Mouse (Mus musculus) A20 (cell line): ENCODE measurements around the gene Cela2a.

Experiments used
- DNase-seq: peaks from one replicate; pipeline ENCODE4 v3.0.0-alpha.2; 2011; ENCODE audit warnings: low read depth, low spot score

The Cela2a gene

GRCm38 (mm10) chr4:141826060-141826459 lies at the start of gene Cela2a:
Gene Cela2a (minus strand): TSS chr4:141826160.
- DNase-seq: no peak

DNA sequence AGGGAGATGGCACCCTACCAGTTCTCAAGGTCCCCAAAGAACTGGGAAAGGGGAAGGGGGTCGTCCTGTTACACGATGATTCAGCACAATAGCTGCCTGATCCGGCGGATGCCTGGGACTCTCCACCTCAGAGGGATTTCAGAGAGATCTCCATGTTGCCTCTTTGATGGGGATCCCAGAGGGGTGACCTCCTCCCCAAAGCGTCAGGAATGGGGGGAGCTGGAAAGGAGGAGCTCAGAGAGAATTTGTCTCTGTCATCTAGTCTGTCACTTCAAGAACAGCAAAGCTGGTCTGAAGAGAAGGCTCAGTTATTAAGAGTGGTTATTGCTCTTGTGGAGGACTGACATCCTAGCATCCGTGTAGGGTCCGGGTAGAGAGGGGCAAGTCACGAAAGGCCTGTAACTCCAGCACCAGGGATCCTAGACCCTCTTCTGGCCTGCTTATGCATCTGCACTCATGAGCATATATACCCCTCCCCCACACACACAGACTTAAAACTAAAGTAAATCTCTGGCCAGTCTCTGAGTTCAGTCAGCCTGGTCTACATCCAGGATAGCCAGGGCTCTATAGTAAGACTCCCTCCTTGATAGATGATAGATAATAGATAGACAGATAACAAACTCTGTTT lies 49.6 kb upstream of the Cela2a start:
- DNase-seq: no peak

DNA sequence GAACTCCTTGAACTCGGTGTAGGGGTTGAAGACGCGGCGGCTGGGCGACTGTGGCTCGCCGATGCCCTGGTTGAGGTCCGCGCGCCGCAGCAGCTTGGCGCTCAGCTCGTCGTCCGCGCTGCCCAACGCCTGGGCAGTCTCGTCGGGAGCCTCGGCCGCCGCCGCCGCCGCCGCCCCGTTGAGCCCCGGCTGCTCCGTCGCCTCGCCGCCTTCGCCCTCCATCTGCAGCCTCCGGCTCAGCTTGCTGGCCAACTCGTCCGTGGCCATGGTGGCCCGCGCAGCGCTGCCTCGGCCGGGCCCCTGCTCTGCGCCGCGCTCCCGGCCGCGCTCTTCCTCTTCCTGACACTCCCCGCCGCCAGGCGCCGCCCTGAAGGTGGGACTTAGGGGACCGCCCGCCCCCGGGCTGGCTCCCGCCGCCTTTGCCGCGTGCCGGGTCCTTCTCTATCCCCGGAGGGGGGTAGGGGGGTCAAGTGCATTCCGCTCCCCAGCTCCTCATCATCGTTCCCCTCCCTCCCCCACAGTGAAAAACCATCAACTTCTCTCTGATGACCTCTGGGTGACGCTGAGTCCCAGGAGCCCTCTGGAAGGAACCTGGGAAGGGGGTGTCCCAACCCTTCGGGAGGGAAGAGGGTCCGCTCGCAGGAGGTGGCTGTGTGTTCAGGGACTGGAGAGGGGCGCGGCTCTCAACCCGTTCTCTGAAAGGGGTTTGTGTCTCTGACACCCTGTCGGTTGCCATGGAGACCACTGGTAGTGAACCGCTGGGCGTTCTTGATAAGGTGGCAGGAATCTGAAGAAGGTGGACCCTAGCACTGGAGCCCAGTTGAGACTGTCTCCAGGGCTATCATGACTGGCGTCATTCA lies 48.9 kb upstream of the Cela2a start, which contains the start of gene Efhd2:
Gene Efhd2 (minus strand): TSS at position 320 of the 860 bp plus-strand sequence.
- peak; percentile 87 for DNase-seq

DNA sequence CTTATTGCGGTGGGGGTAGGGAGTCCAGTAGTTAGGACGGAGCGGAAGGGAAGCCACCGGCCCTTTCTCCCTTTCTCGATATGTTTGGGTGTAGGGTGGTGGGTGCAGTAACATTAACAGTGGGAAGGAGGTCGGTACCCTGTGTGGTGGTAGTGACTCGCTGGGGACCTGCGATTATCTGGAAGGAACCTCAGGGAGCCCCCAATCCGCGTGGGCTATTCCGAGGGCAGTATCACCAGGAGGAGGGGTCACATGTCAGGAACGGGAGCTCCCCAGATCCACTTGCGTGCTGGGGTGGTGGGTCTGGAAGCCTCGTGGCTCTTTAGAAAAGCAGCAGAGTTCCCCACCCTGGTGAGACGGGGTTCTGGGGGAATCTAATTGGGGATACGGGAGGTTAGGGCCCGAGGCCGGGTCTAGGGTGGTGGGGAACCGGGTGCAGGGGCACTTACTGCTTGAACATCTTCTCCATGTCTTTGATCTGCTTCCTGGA lies 48.2 kb upstream of the Cela2a start:
- peak; percentile 41 for DNase-seq

- no peak for DNase-seq
Observed at GRCm38 (mm10) chr4:141872977-141873376, 47.0 kb upstream of the Cela2a start.

DNA sequence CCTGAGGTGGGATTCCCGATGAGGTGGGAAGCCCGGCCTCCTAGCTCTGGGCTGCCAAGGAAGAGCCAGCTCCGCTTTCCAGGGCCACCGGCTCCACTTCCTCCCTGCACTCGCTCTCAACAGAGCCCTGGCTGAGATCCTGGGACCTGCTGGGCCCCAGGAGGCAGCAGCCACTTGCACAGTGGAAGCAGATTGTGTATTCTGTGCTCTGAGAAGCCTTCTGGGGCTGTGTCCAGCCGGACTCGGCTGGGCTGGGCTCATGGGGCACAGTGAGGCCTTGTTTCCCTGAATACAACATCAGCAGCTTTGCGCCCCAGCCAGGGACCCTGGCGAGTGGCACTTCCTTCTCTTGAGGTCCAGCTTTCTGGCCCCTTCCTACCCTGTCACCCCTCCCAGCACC lies 45.9 kb upstream of the Cela2a start:
- no peak for DNase-seq

DNA sequence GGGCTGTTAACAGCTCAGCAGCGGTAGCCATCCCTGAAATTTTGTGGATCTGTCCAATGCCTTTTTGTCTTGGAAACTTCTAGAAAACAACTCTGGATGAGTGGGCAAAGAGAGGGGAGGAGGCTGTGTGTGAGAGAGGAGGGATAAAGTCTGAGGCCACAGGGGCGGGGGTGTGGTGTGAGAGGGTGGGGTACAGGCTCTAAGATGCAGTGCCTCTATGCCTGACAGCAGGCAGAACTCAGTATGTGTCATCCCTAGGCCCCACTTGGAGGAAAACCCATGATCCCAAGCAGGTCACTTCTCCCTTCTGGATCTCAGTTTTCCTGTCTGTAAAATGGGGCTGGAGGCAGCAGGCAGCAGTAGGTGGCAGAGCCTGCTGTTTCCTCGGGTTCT lies 45.4 kb upstream of the Cela2a start:
- DNase-seq: no peak

DNA sequence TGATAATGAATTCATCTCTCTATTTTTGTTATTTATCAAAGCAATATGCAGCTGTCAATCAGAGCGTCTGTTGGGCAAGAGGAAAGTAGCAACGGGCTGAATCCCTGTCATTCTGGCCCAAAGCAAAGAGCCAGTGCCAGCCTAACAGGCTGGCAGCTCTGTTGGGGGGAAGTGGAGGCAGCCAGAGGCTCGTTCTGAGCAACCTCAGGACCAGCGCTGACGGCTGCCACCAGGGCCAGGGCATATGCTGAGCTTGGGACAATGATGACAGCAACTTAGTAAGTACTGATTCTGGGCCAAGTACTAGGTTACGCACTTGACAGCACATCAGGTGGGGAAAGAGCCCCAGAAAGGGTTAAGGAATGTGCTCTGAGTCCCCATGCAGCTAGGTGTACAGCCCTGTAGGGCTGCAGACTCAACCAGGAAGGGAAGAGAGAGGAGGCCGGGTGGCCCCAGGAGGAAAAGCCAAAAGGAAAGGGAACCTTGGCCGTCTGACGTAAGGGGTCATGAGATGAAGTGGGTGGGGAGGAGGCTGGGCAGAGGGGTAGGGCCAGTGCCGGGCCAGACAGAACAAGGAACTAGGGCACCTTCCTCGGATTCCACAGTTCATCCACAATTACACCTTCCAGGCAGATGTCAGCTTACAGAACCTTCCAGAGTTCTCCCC lies 44.8 kb upstream of the Cela2a start:
- no peak for DNase-seq

DNA sequence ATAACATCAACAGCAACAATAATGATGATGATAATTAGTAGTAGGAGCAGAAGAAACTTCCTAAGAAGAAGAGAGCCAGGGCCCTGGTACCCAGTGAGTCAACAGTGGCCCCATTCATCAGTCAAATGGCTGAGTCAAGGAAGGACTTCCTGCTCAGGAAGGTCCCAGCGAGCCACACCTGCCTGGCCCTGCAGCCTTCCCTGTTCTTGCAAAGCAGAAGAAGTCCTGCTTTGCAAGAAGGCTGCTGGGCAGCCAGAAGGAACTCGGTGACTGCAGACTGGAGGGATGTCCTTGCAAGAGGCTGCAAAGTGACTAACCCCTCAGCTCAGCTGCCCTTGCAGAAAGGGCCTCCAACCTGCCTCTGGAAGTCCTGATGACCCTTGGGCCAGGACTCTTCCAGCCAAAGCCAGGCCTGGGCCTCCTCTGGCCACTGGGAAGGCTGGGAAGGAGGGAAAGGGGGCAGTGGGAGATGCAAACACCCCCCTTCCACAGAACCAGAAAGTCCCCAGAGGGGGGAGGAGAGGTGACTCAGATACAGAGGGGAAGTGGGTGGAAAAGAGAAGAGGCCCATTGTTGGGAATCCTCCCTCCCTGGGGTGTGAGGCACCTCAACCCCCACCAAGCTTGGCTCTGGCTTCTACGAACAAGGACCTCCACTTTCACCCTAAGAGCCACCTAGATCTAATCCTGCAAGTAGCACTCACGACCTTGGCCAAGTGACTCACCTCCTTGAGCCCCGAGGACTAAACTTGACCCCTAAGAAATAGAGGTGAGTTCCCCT lies 43.7 kb upstream of the Cela2a start:
- peak; percentile 29 for DNase-seq

- DNase-seq: no peak
Observed at GRCm38 (mm10) chr4:141868051-141868450, 42.1 kb upstream of the Cela2a start.

DNA sequence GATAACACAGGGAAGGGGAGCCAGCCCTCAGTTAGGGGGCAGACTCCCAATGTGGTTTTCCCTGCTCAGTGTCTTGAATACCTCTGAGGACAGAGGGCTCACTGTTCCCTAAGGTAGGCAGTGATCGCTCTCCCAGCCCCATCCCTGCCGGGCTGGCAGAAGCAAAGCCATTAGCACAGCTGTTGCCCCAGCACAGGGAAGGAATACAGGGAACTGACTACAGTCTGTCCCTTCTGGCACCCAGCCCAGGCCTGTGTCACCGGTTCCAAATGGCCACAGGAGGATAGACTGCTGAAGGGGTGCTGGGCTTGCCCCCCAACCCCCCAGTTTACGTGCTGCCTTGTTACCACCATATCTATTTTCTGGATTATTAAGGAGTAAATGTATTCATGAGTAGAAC lies 41.5 kb upstream of the Cela2a start:
- no peak for DNase-seq

GRCm38 (mm10) chr4:141866933-141867490 lies 41.1 kb upstream of the Cela2a start:
- no peak for DNase-seq

- no peak for DNase-seq
Observed at GRCm38 (mm10) chr4:141865600-141865999, 39.6 kb upstream of the Cela2a start.

DNA sequence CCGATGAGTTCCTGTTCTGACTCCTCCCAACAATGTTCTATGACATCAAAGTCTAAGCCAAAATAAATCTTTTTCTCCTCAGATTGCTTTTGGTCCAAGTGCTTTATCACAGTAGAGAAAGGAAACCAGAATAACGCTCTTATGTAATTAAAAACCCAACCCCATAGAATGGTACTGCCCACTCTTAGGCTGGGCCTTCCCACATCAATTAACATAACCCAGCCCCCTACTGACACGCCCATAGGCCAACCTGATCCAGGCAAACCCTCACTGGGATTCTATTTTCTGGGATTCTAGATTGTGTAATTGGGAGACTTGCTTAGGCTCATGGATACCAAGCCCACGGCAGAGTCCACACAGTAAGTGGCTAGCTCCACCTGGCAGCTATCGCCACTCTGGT lies 39.0 kb upstream of the Cela2a start:
- DNase-seq: no peak

DNA sequence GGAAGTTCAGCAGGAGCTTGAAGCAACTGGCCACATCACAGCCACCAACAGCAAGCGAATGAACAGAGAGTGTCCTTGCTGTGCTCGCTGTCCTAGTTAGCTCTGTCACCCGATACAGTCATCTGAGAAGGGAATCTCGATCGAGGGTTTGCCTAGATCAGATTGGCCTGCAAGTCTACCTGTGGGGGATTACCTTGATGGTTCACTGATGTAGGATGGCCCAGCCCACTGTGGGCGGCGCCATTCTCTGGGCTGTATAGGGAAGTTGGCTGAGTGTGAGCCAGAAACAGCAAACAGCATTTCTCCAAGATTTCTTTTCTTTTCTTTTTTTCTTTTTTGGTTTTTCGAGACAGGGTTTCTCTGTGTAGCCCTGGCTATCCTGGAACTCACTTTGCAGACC lies 38.5 kb upstream of the Cela2a start:
- no peak for DNase-seq

DNA sequence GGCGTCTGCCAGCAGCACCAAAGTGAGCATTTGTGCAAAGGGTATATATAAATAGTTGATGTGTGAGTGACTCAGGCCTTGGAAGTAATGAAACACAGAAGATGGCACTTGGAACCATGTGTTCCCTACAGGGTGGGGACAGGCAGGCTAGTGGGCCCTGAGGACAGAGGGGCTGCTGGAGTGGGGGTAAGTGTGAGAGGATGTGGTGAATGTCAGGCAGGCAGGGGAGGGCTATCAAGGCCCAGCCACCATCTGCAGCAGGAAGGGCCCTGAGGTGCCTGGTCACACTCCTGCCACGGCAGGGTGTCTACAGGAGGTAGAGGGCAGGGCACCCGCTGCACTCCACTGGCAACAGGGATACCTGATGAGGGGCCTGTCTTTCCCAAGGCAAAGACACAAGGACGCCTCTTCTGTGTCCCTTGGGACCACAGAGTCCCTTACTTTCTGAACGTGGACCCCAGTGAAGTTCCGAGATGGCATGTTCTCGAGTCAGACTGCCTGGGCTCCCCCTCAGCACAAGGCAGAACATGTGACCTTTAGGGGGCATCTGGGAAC lies 37.8 kb upstream of the Cela2a start:
- DNase-seq: no peak

- no peak for DNase-seq
Observed at GRCm38 (mm10) chr4:141862867-141863266, 36.9 kb upstream of the Cela2a start.

- no peak for DNase-seq
Observed at GRCm38 (mm10) chr4:141861591-141862295, 35.8 kb upstream of the Cela2a start.

- DNase-seq: no peak
Observed at GRCm38 (mm10) chr4:141860246-141860841, 34.4 kb upstream of the Cela2a start.

- no peak for DNase-seq
Observed at GRCm38 (mm10) chr4:141859351-141859750, 33.4 kb upstream of the Cela2a start.
